Mouse (Mus musculus) spleen, adult 2 months (tissue): ENCODE results near the gene Lhpp.

Source experiments
- CTCF ChIP-seq: fragments of 200-500 bp; IDR thresholded peaks from 2 replicates; pipeline ENCODE4 v1.5.1; 2011; ENCODE audit warnings: mild to moderate bottlenecking, inconsistent platforms; ENCODE audit not compliant: insufficient read depth, insufficient read length, insufficient replicate concordance; ENCODE audit errors: extremely low read depth
- POLR2A ChIP-seq: fragments of 200-500 bp; IDR thresholded peaks from 2 replicates; pipeline ENCODE4 v1.6.1; 2011; ENCODE audit warnings: low read depth, low read length, inconsistent platforms

- TF ChIP-seq CTCF = no peak
- no peak for TF ChIP-seq POLR2A
Observed at GRCm38 (mm10) chr7:132712956-132713355, 102.5 kb downstream of the Lhpp start.
